Mouse (Mus musculus) bone marrow macrophage, adult 2 months (primary cell): Measurements from ENCODE around the gene Tm7sf3. TPM values are rescaled to one million over a fixed set of nuclear protein-coding genes. Genes with fewer than 3 reads are reported as not detected.

ENCODE experiments used
- H3K27ac ChIP-seq: 2 replicates; pipeline ENCODE4 v1.5.1; 2012; ENCODE audit warnings: low read depth, low read length; ENCODE audit not compliant: insufficient read depth
- H3K4me1 ChIP-seq: 2 replicates; pipeline ENCODE4 v1.6.1; 2012; ENCODE audit warnings: low read length; ENCODE audit not compliant: control insufficient read depth, insufficient read depth
- H3K4me3 ChIP-seq: 2 replicates; pipeline ENCODE4 v1.5.1; 2012; ENCODE audit warnings: mild to moderate bottlenecking, low read length, moderate library complexity; ENCODE audit not compliant: insufficient read depth
- CTCF ChIP-seq: IDR thresholded peaks from 2 replicates; pipeline ENCODE4 v1.5.1; 2012; ENCODE audit warnings: low read depth, mild to moderate bottlenecking, low read length, moderate library complexity
- POLR2A ChIP-seq: IDR thresholded peaks from 2 replicates; pipeline ENCODE4 v1.6.1; 2012; ENCODE audit warnings: mild to moderate bottlenecking, low read depth, low read length, borderline replicate concordance
- polyA plus RNA-seq: library from polyadenylated mRNA; stranded (reverse); fragments of >200 nt; gene quantifications from 2 replicates; pipeline ENCODE4 v1.2.4, GENCODE M21; 2012; ENCODE audit not compliant: missing spikeins, insufficient read depth, insufficient read length

Tm7sf3 gene
- polyA plus RNA-seq, 1 experiment, result 17.0 TPM

DNA sequence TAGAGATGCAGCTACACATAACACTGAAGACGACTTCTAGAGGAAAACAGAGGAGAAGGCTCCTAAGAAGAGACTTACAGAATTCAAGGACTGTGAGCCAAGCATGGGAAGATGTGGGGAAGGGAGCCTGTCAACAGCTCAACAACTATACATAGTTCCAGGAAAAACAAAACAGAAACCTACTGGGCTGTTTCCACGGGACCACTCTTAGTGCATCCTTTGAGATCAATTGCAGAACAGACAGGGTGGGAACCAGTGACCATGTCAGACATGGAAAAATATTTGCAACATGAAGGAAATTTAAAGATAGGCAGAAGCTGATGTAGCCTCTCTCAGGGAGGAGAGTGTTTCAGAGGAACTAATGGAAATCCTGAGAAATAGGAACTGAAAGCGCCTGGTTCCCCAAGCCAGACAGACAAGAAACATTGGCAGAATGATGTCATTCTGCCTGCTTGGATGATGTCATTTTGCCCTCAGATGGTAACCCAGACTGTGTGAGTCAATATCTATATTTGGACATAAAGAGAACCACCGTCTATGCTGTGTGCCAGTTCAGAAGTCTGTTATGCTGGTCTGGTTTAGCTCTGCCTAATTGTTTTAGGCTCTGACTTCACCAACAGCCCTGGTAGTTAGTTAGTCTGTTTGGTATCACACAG, 32.4 kb upstream of the Tm7sf3 start:
- Histone ChIP-seq H3K4me1 (peaks cover 34% of the 10 kb centered on the region), H3K4me3 (no peak overlapping the region), H3K27ac (no peak overlapping the region)
- no peak for TF ChIP-seq CTCF
- no peak for TF ChIP-seq POLR2A

DNA sequence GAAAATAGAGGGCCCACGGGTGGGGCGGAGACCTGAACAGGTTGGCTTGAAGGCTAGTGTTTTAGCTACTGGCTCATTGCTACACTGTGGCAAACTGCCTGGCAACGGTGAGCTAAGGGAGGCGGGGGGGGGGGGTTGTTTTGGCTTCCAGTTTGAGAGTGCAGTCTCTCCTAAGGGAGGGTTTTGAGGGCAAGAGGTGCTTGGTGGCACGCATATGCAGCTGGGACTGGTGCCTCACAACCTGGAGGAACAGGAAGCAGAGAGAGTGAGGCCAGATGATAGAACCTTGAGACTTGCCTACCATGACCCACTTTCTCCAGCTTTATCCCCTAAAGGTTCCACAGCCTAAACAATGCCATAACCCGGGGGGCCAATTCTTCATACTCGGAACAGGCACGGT, 31.8 kb upstream of the Tm7sf3 start:
- TF ChIP-seq CTCF (no peak), POLR2A (no peak)
- Histone ChIP-seq H3K27ac (no peak overlapping the region), H3K4me1 (peaks cover 36% of the 10 kb centered on the region), H3K4me3 (no peak overlapping the region)

DNA sequence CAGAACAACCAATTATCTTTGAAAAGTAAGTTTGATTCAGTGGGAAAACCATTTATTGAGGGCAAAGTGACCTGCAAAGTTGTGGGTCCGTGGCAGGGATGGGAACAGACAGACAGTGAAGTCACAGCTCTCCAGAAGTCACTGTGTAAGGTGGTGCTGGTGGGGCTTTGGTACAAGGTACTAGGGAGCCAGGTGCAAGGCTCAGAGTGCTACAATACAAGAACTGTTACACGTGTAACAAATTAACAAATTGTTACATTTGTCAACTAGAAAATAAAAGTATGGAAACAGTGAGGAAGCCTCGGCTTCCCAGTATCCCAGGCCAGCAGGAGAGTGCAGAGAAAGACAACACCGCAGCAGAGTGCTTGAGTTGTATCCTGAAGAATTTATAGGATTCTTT, 31.1 kb upstream of the Tm7sf3 start:
- TF ChIP-seq CTCF (no peak), POLR2A (no peak)
- no peak overlapping the region for H3K4me3 ChIP-seq
- peaks cover 38% of the 10 kb centered on the region for H3K4me1 ChIP-seq
- no peak overlapping the region for H3K27ac ChIP-seq

DNA sequence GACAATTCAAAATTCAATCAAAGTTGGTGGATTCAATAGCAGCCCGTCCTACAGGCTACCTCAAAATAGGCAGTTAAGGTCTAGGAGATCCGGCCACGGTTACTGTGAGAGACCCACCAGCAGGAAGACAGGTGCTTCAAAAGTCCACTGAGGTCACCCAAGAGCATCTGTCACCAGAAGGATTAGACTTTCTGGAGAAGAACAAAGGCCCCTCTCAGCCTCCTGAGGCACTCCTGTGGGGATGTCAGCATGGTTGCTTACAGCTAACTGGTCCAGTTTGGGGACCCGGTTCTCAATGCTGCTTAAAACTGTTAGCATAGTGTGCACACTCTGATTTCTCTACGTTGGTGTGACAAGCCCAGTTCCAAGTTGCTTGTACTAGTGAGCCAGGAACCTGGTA, 29.5 kb upstream of the Tm7sf3 start:
- Histone ChIP-seq H3K4me3 (no peak overlapping the region), H3K4me1 (peaks cover 43% of the 10 kb centered on the region), H3K27ac (no peak overlapping the region)
- no peak for TF ChIP-seq POLR2A
- no peak for TF ChIP-seq CTCF

DNA sequence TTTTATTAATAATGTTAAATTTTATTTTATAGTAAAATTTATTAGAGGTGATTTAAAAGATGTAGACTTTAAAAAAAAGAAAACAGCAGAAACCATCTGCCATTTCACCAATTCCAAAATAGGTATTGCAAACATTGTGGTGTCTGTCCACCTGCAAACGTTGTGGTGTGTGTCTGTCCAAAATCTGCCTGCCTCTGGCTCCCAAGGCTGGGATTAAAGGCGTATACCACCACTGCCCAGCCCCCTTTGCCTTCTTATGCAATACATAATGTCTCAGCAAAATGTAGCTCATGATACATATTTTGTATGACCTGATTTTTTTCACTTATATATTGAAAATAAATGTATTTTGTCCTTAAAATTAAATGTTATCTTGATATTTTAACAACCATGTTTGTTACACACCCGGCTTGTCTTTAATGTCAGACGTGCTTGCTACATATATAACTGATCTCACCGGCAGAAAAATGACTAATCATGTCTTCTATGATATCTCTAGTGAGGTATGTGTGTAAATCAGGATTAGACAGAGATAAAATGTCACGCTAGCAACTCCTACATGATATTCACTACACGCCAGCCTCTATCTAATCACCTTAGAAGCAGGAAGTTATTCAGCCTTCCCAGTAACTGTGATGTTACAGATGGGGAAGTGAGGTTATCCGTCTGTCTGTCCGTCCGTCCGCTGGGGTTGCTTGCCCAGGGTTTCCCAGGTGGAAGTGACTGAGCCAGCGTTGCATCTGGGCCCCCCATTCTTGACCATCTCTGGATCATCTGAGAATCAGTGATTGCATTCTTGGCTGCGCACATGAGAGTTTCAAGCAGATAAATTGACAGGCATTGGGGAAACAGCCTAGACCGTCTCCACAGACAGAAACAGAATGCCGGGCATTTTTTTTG, 28.6 kb upstream of the Tm7sf3 start:
- TF ChIP-seq CTCF (no peak), POLR2A (no peak)
- Histone ChIP-seq H3K4me1 (peaks cover 38% of the 10 kb centered on the region), H3K4me3 (no peak overlapping the region), H3K27ac (no peak overlapping the region)

DNA sequence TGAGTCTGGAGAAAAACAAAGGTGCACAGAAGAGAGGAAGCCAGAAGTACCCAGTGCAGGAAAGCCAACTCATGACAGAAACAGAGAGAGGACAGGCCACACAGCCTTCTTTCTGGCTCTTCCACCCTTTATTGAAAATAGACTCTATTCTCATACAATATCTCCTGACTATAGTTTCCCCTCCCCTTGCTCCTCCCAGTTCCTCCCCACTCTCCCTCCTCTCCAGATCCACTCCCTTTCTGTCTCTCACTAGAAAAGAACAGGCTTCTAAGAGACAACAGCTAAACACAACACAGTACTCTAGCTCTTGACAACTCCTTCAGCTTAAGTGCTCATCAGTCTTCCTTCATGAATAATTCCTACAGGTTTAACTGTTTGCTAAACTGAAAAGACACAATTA, 26.0 kb upstream of the Tm7sf3 start:
- peaks cover 34% of the 10 kb centered on the region for H3K4me1 ChIP-seq
- H3K27ac ChIP-seq, result no peak overlapping the region
- H3K4me3 ChIP-seq, result no peak overlapping the region
- TF ChIP-seq CTCF, result no peak
- TF ChIP-seq POLR2A, result no peak

DNA sequence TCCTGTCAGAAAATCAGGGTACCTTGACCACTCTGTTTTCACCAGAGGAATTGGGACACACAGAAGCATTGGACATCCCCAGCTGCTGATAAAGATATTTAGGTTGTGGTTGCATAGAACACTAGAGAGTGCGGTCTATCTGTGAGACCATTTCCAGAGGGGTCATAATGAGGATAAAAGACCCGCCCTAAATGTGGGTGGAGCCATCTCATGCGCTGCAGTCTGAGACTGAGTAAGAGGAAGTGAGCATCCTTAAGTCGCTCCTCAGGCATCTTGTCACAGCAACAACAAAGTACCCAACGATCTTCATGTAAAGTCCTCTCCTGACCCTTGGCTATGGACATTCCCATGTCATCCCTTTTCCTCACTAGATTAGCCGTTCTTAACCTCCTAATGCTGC, 24.2 kb upstream of the Tm7sf3 start:
- no peak for TF ChIP-seq POLR2A
- TF ChIP-seq CTCF, result no peak
- H3K4me3 ChIP-seq, result no peak overlapping the region
- H3K4me1 ChIP-seq, result peaks cover 33% of the 10 kb centered on the region
- no peak overlapping the region for H3K27ac ChIP-seq

DNA sequence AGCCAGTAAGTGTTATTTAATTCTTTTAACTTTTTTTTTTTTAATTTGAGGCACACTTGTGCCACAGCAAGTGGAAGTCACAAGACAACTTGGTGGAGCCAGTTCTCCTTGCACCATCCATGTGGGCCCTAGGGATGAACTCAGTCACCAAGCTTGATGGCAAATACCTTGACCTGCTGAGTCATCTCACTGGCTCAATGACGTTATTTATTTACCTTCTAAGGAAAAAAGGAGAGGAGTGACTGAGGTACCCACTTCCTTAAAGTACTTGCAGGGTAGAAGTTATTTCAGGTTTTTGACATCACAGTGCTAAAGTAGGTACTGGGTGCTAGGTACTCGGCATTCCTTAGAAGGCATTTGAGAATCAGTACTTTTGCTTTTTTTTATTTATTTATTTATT, 22.8 kb upstream of the Tm7sf3 start:
- TF ChIP-seq CTCF, result no peak
- TF ChIP-seq POLR2A, result no peak
- H3K27ac ChIP-seq, result no peak overlapping the region
- peaks cover 30% of the 10 kb centered on the region for H3K4me1 ChIP-seq
- no peak overlapping the region for H3K4me3 ChIP-seq

DNA sequence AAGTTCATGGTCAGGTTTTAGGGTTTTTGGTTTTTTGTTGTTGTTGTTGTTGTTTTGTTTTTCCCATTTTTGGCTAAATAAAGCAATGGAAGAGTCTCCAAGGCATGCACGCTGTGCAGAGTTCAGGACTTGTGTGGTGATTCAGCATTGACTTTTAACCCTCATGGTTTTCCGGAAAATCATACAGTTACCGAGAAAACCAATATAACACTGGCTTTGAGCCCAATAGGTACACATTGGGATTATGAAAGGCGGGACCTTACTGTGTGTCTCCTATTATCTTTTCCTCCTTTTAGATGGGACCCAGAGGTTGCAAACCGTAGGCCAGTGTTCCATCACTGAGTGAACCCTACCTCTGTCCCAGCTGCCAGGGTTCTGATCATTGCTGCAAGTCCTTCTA, 22.3 kb upstream of the Tm7sf3 start:
- TF ChIP-seq CTCF (no peak), POLR2A (no peak)
- H3K4me3 ChIP-seq, result no peak overlapping the region
- H3K4me1 ChIP-seq, result peaks cover 30% of the 10 kb centered on the region
- no peak overlapping the region for H3K27ac ChIP-seq

DNA sequence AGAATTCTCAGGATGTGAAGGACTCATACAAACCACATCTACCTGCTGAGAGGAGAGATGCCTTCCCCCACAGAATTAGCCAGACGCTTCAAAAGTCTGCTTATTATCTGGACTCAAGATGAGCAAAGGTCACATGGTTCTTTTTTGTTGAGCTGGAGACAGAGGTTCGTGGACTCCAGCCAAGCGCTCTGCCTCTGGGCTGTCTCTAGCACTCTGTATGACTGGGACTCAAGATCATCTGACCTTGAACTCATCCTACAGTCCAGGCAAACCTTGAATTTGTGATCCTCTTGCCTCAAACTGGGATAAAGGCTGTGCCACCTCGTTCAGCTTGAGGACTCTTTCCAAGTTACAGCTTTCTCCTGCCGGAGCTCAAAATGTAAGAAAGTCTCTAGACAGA, 21.5 kb upstream of the Tm7sf3 start:
- Histone ChIP-seq H3K27ac (no peak overlapping the region), H3K4me3 (no peak overlapping the region), H3K4me1 (peaks cover 25% of the 10 kb centered on the region)
- TF ChIP-seq CTCF (no peak), POLR2A (no peak)
